Mouse (Mus musculus) cortical plate, adult 2 months (tissue): ENCODE results near the gene Gm49342.

Experiments
- CTCF ChIP-seq: fragments of 200-500 bp; IDR thresholded peaks from 2 replicates; pipeline ENCODE4 v1.5.1; 2011; ENCODE audit warnings: mild to moderate bottlenecking, control low read depth, low read length; ENCODE audit not compliant: insufficient read depth; ENCODE audit errors: extremely low read depth
- POLR2A ChIP-seq: fragments of 200-500 bp; IDR thresholded peaks from 2 replicates; pipeline ENCODE4 v1.6.1; 2011; ENCODE audit warnings: mild to moderate bottlenecking, low read length, control low read depth; ENCODE audit not compliant: insufficient read depth; ENCODE audit errors: extremely low read depth

DNA sequence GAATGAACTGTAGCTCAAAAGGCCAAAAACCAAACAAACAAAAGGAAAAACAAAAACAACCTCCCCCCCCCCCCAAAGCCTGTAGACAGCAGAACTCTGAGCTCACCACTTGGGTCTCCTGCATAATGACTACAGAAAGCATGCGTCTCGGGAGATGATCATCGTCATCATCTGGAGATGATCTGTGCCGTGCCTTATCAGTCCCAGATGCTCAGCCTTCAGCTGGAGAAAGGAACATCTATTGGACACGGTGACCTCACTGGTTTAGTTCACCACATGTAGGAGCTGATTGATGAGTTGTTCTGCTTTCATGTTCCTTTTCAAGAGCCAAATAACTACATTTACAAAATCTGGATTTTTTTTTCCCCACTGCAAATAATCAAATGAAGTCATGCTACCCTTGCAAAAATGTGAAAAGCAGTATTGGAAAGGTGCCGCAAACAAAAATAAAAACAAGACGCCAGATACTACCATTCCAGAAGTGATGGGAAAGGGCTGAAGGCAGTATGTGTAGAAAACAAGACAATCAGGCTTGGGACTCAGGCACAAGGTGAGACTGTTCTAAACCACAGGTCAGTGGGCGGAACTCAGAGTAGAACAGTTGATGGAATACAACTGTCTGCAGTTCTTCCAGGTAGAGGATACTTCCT, 63.0 kb downstream of the Gm49342 start, which contains the start of gene Rnase10:
- TF ChIP-seq POLR2A: no peak
- no peak for TF ChIP-seq CTCF
